Mouse (Mus musculus) CD4-positive, CD25-positive, alpha-beta regulatory T cell, adult 4 months (primary cell): ENCODE measurements around the gene Slc6a6. TPM values are rescaled to one million over a fixed set of nuclear protein-coding genes. Genes with fewer than 3 reads are reported as not detected.

ENCODE experiments used
- ATAC-seq: one replicate; pipeline ENCODE4 v1.8.0; 2017
- polyA plus RNA-seq, 2 experiments: library from polyadenylated mRNA; unstranded; fragments of 100-300 nt; shearing (Covaris generic); gene quantifications; one replicate each; pipeline ENCODE4 v1.2.1; 2017

Slc6a6 gene
- polyA plus RNA-seq, 2 experiments from 2014 or later, result 43.3 to 45.1 TPM

GRCm38 (mm10) chr6:91703459-91703858, 19.6 kb downstream of the Slc6a6 start:
- ATAC-seq, result no peak

DNA sequence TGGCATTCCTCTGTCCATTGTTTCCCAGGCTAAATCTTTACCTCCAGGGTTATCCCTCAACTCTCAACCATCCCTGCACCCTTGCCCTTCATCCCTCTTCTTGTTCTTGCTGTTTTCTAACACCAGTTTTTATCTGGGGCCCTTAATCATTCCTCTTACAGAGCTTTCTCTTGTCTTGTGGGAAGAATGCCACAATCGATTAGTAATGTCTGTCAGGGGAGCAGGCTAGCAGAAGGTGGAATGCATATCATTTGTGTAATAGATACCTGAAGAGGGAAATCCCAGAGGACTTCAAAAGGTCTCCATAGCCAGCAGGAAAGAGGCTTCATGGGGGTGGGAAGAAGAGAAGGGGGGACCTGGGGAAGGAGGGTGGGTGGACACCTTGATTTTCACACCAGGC, 20.6 kb downstream of the Slc6a6 start:
- no peak for ATAC-seq

GRCm38 (mm10) chr6:91705651-91706050, 21.8 kb downstream of the Slc6a6 start:
- ATAC-seq, result peak; percentile 20

- ATAC-seq, result peak; percentile 95
Observed at GRCm38 (mm10) chr6:91706072-91706776, 22.4 kb downstream of the Slc6a6 start.

DNA sequence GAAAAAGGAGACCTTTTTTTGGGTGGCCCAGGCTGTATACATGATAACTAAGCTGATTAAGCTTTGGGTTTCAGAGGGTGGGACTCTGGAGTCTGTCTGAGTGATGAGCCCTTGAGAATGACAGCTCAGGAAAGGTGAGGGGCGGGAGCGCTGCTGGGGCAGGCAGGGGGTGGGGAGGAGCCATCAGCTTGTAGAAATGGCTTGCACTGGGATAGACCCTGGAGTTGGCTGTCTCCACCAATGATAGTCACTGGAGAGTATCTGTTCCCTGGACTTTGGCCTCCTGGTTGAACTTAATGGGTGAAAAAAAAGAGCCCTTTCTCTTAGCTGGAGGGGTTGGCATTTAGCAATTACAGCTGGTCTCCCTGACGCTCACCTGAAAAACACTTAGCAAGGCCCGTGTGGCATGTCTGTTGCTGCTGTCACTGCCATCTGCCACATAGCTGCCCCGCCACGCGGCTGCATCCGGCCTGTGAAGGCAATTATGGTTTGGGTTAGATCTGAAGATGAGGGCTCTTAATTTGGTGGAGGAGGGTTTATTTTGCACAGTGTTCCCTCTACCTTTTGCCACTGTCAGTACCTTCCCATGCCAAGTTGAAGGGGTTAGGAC, 23.5 kb downstream of the Slc6a6 start:
- peak; percentile 18 for ATAC-seq

DNA sequence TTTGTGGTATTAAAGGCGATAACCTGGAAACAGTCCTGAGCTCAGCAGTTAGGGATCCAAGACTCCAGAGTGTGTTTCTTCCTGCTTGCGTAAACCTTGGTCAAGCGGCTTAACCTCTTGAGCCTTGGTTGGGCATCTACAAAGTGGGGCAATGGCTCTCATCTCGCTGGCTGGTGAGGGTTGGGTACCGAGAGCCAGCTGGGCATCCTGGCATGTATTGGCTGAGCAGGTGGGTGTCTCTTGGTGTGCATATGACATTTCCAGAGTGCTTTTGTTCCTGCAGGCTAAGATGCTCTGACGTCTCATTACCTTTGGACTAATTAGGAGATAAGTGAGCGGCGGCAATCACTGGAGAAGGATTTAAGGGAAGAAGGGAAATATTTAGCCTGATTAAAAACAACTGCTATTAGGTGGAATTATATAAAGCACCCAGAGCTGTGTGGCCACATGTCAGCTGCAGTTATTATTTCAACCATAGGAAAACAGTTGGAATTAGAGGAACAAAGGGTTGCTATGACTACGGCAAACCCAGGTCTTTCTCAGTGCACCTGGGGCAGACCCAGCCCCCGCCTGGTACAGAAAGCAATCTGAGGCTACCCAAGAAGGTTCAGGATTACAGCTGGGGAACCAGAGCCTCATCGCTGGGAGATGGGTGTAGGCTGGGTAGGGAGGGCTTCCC, 24.2 kb downstream of the Slc6a6 start:
- ATAC-seq, result no peak

GRCm38 (mm10) chr6:91708919-91709318, 25.1 kb downstream of the Slc6a6 start:
- no peak for ATAC-seq

- ATAC-seq, result no peak
Observed at GRCm38 (mm10) chr6:91710345-91710930, 26.6 kb downstream of the Slc6a6 start.

DNA sequence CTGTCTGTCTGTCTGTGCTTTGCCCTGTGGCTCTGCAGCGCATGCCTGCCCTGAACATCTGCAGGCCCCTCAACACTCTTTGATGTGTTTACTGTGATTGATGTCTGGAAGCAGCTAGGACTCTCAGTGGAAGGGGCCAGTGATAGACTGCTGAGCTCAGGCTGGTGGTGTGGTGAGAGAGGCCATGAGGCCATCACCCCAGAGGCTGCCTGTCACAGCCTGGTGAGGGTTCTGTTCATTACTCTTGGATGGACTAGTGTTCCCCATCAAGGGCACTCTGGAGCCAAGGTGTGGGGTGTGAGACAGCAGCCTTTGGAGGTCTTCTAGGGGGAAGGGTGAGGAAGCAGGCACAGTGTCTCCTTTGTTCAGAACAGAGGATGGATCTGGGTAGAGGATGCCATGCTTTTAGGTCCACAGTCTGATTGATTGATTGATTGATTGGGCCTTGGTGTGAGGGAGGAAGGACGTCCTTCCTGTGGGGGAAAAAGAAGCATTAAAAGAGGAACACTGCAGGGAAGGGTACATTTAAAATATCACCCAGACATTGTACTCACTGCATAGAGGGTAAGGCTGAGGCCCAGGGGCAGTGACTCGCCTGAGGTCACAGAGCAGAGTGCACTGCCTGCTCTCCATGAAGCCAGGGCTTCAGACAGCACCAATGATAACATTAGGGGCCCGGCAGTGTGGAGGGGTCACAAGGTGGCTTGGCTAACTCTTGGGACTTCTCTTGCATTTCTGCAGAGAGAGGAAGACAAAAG, 28.4 kb downstream of the Slc6a6 start:
- no peak for ATAC-seq

- ATAC-seq, result no peak
Observed at GRCm38 (mm10) chr6:91712855-91713331, 29.0 kb downstream of the Slc6a6 start.

DNA sequence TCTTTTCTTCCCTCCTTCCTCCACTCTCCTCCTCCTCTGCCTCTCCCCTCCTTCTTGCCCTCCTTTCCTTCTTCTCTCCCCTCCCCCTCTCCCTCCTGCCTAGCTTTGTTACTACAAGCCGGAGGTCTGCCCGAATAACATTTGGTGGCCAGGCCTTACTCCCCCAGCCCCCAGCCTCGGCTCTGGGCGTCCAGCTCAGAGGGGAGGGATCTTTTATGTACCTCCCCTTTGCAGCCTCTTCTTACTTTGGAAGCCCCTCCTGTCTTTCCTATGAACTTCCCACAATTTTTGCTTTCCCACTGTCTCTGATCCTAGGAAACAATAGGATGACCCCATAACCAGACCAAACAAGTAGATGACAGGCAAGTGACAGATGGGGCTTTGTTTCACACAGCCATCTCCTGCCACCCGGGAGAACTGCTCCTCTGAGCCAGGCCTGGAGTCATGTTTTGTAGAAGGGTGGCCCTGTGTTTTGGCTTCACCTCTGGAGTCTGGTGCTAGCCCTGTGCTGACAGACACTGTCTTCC, 29.6 kb downstream of the Slc6a6 start:
- no peak for ATAC-seq

DNA sequence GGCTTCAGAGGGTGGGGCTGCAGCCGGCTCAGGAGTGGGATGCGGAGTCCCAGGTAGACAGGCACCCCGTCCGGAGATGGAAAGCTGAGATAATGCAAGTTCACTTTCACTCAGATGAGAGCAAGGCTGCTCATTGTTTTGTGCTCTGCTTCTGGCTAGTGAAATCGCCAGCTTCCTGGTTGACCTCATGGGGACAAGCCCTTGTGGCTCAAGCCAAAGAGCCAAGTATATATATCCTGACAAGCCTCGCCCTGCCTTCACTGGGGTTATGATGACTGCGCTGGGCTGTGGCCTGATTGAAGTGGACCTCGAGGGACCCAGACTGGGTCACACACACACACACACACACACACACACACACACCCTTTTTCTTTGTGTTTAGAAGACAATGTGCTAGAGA, 31.2 kb downstream of the Slc6a6 start:
- ATAC-seq, result no peak

DNA sequence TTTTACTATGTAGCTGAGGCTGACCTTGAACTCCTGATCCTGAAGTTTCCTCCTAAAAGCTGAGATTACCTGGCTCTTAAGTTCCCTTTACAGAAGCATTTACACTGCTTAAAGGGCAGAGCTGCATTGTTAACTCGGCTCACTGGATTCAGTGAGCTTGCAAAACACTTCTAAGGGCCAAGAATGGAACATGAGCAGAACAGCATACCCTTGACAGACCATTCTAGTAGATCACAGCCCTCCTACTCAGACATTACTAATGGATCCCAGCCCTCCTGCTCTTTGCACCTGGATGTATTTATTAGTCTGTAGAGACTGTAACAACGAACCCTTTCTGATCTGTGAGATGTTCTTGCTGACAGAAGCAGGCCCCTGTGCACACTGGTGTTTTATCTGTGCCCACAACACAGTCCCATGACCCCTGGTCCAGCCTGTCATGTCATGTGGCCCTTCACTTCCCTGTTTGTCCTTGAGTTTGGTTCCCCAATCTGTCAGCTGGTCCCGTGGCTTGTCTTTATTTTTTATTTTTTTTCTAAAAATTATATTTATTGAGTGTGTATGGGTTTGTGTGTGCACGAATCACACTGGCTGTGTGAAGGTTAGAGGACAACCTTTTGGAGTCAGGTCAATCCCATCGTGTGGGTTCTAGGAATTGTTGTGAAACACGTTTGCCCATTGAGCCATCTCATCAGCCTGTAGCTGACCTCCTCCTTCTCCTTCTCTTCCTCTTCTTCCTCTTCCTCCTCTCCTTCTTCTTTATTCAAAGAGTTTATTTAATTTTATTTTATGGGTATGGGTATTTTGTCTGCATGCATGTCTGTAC, 32.3 kb downstream of the Slc6a6 start:
- no peak for ATAC-seq

GRCm38 (mm10) chr6:91718067-91718466, 34.2 kb downstream of the Slc6a6 start:
- ATAC-seq, result no peak

DNA sequence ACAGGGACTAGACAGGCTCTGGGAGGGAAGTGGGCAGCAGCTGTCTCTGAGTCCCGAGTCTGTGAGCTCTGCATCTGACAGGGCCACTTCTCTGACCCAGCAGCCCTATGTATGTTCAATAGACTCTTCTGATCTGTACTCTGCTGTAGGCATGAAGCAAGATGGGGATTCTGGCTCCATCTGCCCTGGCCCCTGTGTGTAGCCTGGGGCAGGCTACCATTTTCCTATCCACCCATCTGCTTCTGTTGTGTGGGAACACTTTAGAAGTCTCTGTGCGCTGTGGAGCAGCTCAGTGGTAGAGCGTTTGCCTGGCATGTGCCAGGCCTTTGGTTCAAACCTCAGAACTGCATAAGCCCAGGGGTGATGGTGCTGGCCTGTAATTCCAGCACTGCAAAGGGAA, 34.8 kb downstream of the Slc6a6 start:
- no peak for ATAC-seq

DNA sequence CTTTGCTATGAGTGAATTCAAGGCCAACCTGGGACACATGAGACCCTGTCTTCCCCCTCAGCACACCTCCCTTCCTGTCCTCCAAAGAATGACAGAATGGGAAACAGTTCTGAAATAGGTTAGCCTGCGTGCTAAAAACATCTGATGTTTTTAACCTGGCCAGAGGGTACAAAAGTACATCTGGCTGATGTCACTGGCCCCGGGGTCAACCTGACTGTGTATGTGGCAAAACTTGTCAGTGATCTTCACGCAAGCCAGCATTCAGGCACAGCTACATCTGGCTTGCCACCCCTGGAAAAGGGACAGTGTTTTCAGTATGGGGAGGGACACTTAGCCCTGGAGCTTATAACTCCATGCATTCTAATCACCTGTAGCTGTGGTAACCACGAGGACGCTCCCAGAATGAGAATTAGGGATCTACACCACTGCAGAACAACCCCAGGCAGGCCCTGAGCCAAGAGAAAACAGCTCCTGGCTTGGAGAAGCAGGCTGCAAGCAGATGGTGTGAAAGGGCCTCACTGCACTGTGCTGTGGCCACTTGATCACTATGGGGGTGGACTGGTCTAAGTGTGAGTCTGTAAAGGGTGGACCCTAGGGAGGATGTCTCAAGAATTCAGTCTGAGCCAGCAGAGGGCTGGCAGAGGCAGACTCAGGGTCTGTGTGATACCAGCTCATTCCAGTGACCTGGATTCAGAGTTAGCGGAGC, 35.3 kb downstream of the Slc6a6 start:
- ATAC-seq, result no peak

- no peak for ATAC-seq
Observed at GRCm38 (mm10) chr6:91719865-91720533, 36.1 kb downstream of the Slc6a6 start.

GRCm38 (mm10) chr6:91720588-91721214, 36.8 kb downstream of the Slc6a6 start:
- ATAC-seq, result no peak

- ATAC-seq, result no peak
Observed at GRCm38 (mm10) chr6:91721215-91721701, 37.4 kb downstream of the Slc6a6 start.

DNA sequence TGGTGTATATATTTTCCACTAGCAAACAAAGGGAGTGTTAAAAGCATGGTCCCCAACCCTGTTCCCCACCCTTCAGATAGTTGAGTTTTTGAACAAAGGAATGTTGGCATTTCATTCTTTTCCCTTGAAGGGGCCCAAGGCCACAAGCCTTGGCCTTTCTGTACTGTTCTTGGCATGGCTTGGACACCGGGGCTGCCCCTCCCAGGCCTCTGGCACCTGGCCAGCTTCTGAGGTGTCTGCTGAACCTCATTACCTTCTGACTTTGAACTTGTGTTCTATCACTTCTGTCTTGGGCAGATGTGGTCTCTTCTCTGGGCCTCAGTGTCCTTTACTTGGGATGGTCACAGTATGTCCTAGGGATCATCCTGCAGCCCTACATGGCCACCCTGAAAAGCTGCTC, 43.5 kb downstream of the Slc6a6 start:
- ATAC-seq, result no peak
